Mouse (Mus musculus) lung, embryonic 16.5 days (tissue): Measurements from ENCODE around the gene Nfyc. TPM values are rescaled to one million over a fixed set of nuclear protein-coding genes. Genes with fewer than 3 reads are reported as not detected.

Experiments used
- ATAC-seq: fragments of 200-750 bp; cut with Nextera tagmentation; 2 replicates; pipeline ENCODE4 v1.8.0; 2017; ENCODE audit warnings: low read depth, mild to moderate bottlenecking, moderate library complexity
- H3K27ac ChIP-seq: fragments of 300-500 bp; sonication (generic); 2 replicates; pipeline ENCODE4 v1.5.1; 2014; ENCODE audit warnings: mild to moderate bottlenecking, control low read depth, low read length
- H3K27me3 ChIP-seq: fragments of 300-500 bp; sonication (generic); 2 replicates; pipeline ENCODE4 v1.6.1; 2014; ENCODE audit warnings: low read depth, low read length, mixed read lengths; ENCODE audit not compliant: control insufficient read depth, insufficient read depth
- H3K36me3 ChIP-seq: fragments of 300-500 bp; sonication (generic); 2 replicates; pipeline ENCODE4 v1.6.1; 2014; ENCODE audit warnings: low read length; ENCODE audit not compliant: control insufficient read depth, insufficient read depth
- H3K4me1 ChIP-seq: fragments of 300-500 bp; sonication (generic); replicated peaks from 2 replicates; pipeline ENCODE4 v1.6.1; 2014; ENCODE audit warnings: low read length, mixed read lengths; ENCODE audit not compliant: control insufficient read depth, insufficient read depth
- H3K4me2 ChIP-seq: fragments of 300-500 bp; sonication (generic); 2 replicates; pipeline ENCODE4 v1.6.1; 2014; ENCODE audit warnings: low read depth, low read length, control low read depth
- H3K4me3 ChIP-seq: fragments of 300-500 bp; sonication (generic); 2 replicates; pipeline ENCODE4 v1.5.1; 2014; ENCODE audit warnings: mild to moderate bottlenecking, low read length, control low read depth
- H3K9ac ChIP-seq: fragments of 300-500 bp; sonication (generic); 2 replicates; pipeline ENCODE4 v1.6.1; 2014; ENCODE audit warnings: low read length, control low read depth
- H3K9me3 ChIP-seq: fragments of 300-500 bp; sonication (generic); 2 replicates; pipeline ENCODE4 v1.6.1; 2016; ENCODE audit warnings: low read length; ENCODE audit not compliant: control insufficient read depth
- WGBS: fragments of 180-500 bp; shearing (Covaris S2); extraction: QIAGEN DNeasy Blood & Tissue Kit; methylation state at CpG from one replicate; pipeline ENCODE4 v1.1.7; 2014; 5-methylcytosine and 5-hydroxymethylcytosine counted together
- polyA plus RNA-seq: library from polyadenylated mRNA; unstranded; fragments of >200 nt; fragmentation: Nextera tagmentation; extraction: Ambion mirVana; gene quantifications from 2 replicates; pipeline ENCODE4 v1.2.1, GENCODE M21; 2015

Gene Nfyc
- polyA plus RNA-seq, 1 experiment from 2014 or later = 96.5 TPM

DNA sequence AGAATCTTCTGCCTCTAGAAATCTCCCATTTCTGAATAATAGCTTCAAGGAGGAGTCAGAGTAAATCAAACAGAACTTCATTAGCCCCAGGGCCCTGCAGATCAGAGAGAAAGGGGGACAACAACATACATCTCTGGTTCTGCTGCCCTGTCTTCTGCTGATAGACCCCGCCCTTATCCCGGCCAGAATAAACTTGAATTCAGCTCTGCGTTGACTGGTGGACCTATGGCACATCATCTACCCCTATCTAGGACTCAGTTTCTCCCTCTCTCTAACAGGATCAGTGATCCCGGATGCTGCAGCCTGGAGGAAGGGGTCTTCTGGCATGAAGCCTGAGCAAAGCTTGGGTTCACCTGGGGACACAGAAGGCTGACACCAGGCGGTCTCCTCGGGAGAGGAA, 100.8 kb downstream of the Nfyc start:
- H3K36me3 ChIP-seq = no peaks in the 10 kb centered on the region
- peak overlapping the region; percentile 29; the same call in 1 of the 2 replicates for H3K9ac ChIP-seq
- peak overlapping the region; percentile 62 for H3K4me3 ChIP-seq
- H3K27me3 ChIP-seq = 0 out of 2 replicates have a peak, but pooled peaks cover 2% of the 10 kb centered on the region
- H3K27ac ChIP-seq = no peak overlapping the region
- H3K4me2 ChIP-seq = peak overlapping the region; percentile 96
- WGBS = 22% methylated on average over 6 of the region's 6 CpGs
- no peaks in the 10 kb centered on the region for H3K9me3 ChIP-seq
- ATAC-seq = no peak; the same call in 1 of the 2 replicates
- H3K4me1 ChIP-seq = peaks cover 17% of the 10 kb centered on the region

GRCm38 (mm10) chr4:120730146-120730545, 101.2 kb downstream of the Nfyc start:
- no peak overlapping the region for H3K4me2 ChIP-seq
- no peaks in the 10 kb centered on the region for H3K9me3 ChIP-seq
- no peaks in the 10 kb centered on the region for H3K36me3 ChIP-seq
- no peak overlapping the region for H3K9ac ChIP-seq
- WGBS = 30% methylated on average over 6 of the region's 6 CpGs
- H3K4me1 ChIP-seq = peaks cover 17% of the 10 kb centered on the region
- no peak overlapping the region for H3K27ac ChIP-seq
- ATAC-seq = no peak
- 0 out of 2 replicates have a peak, but pooled peaks cover 2% of the 10 kb centered on the region for H3K27me3 ChIP-seq
- no peak overlapping the region for H3K4me3 ChIP-seq

GRCm38 (mm10) chr4:120729441-120729840, 101.9 kb downstream of the Nfyc start:
- H3K27me3 ChIP-seq = 0 out of 2 replicates have a peak, but pooled peaks cover 2% of the 10 kb centered on the region

DNA sequence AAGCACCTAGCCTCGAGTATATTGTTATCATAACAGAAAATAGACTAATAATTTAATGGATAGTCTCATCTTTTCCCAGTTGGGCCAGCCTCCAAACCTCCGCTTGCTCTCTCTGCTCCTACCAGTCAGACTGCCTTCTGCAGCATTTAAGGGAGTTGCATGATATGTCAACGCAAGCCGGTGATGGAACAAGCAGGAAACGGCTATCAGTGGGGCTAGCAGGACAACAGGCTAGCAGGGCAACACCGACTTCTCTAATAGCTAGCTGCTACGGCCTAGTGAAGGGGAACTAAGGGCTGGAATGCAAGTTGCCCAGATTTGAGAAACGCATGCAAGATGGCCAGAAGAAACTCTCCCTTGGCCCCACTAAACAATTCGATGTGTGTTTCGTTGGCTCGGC, 103.5 kb downstream of the Nfyc start:
- H3K4me1 ChIP-seq = peaks cover 17% of the 10 kb centered on the region
- H3K36me3 ChIP-seq = no peaks in the 10 kb centered on the region
- H3K27ac ChIP-seq = no peak overlapping the region
- H3K27me3 ChIP-seq = 0 out of 2 replicates have a peak, but pooled peaks cover 2% of the 10 kb centered on the region
- ATAC-seq = no peak
- H3K4me3 ChIP-seq = no peak overlapping the region
- H3K9ac ChIP-seq = no peak overlapping the region
- no peaks in the 10 kb centered on the region for H3K9me3 ChIP-seq
- 71% methylated on average over 11 of the region's 11 CpGs for WGBS
- no peak overlapping the region for H3K4me2 ChIP-seq

More at GRCm38 (mm10) chr4:120729441-120729840, 101.9 kb downstream of the Nfyc start:
- H3K4me2 ChIP-seq = no peak overlapping the region
- no peaks in the 10 kb centered on the region for H3K9me3 ChIP-seq
- H3K4me1 ChIP-seq = peaks cover 17% of the 10 kb centered on the region
- no peak overlapping the region for H3K9ac ChIP-seq
- ATAC-seq = no peak
- no peak overlapping the region for H3K4me3 ChIP-seq
- H3K36me3 ChIP-seq = no peaks in the 10 kb centered on the region
- no peak overlapping the region for H3K27ac ChIP-seq
- 41% methylated on average over 6 of the region's 6 CpGs for WGBS

- no peak overlapping the region for H3K9ac ChIP-seq
- H3K27ac ChIP-seq = no peak overlapping the region
- no peaks in the 10 kb centered on the region for H3K36me3 ChIP-seq
- peaks cover 11% of the 10 kb centered on the region for H3K4me1 ChIP-seq
- H3K27me3 ChIP-seq = no peaks in the 10 kb centered on the region
- WGBS = 45% methylated on average over 4 of the region's 4 CpGs
- peak; percentile 19; the same call in 1 of the 2 replicates for ATAC-seq
- H3K4me2 ChIP-seq = no peak overlapping the region
- H3K4me3 ChIP-seq = no peak overlapping the region
- H3K9me3 ChIP-seq = no peaks in the 10 kb centered on the region
Observed at GRCm38 (mm10) chr4:120726174-120726573, 105.2 kb downstream of the Nfyc start.

- ATAC-seq = no peak
- Histone ChIP-seq H3K4me3 (no peak overlapping the region), H3K9me3 (no peaks in the 10 kb centered on the region), H3K27me3 (no peaks in the 10 kb centered on the region), H3K4me2 (no peak overlapping the region), H3K27ac (no peak overlapping the region), H3K9ac (no peak overlapping the region), H3K4me1 (peaks cover 6% of the 10 kb centered on the region), H3K36me3 (no peaks in the 10 kb centered on the region)
- 51% methylated on average over 5 of the region's 5 CpGs for WGBS
Observed at GRCm38 (mm10) chr4:120725516-120726090, 105.8 kb downstream of the Nfyc start.

- WGBS = 59% methylated on average over 2 of the region's 2 CpGs
- no peak overlapping the region for H3K4me2 ChIP-seq
- H3K4me1 ChIP-seq = peaks cover 3% of the 10 kb centered on the region; the same call in 1 of the 2 replicates
- peaks cover 4% of the 10 kb centered on the region; the same call in 1 of the 2 replicates for H3K27me3 ChIP-seq
- ATAC-seq = no peak
- H3K9me3 ChIP-seq = no peaks in the 10 kb centered on the region
- H3K36me3 ChIP-seq = no peaks in the 10 kb centered on the region
- H3K27ac ChIP-seq = no peak overlapping the region
- H3K4me3 ChIP-seq = no peak overlapping the region
- no peak overlapping the region for H3K9ac ChIP-seq
Observed at GRCm38 (mm10) chr4:120721574-120721973, 109.8 kb downstream of the Nfyc start.

DNA sequence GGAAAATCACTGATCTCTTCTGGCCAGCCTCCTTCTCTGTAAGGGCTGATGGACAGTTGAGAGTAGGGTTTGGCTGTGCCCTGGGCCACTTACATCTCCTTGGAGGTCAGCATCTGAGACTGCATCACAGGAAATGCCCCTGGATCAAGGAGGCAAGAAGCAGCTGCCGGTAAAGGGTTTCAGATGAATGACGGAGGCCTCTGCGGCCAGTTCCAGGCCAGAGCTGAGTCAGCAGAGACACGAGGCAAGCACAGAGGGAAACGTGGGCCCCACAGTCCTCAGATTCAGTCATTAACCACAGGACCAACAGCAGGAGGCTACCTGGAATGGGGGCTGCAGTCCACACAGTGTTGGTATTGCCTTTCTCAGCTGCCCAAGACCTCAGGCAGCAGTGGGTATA, 112.2 kb downstream of the Nfyc start:
- 31% methylated on average over 5 of the region's 5 CpGs for WGBS
- ATAC-seq = no peak
- Histone ChIP-seq H3K27ac (no peak overlapping the region), H3K9me3 (no peaks in the 10 kb centered on the region), H3K4me2 (no peak overlapping the region), H3K36me3 (no peaks in the 10 kb centered on the region), H3K4me3 (no peak overlapping the region), H3K27me3 (peaks cover 4% of the 10 kb centered on the region; the same call in 1 of the 2 replicates), H3K9ac (no peak overlapping the region), H3K4me1 (peaks cover 10% of the 10 kb centered on the region)

GRCm38 (mm10) chr4:120717591-120717990, 113.8 kb downstream of the Nfyc start:
- H3K4me1 ChIP-seq = peaks cover 10% of the 10 kb centered on the region
- no peak for ATAC-seq

More at GRCm38 (mm10) chr4:120717591-120717990, 113.8 kb downstream of the Nfyc start:
- H3K27ac ChIP-seq = no peak overlapping the region
- no peaks in the 10 kb centered on the region for H3K9me3 ChIP-seq
- no peak overlapping the region for H3K9ac ChIP-seq
- 53% methylated on average over 8 of the region's 8 CpGs for WGBS
- no peak overlapping the region for H3K4me3 ChIP-seq
- no peak overlapping the region for H3K4me2 ChIP-seq
- H3K36me3 ChIP-seq = no peaks in the 10 kb centered on the region
- H3K27me3 ChIP-seq = peaks cover 4% of the 10 kb centered on the region; the same call in 1 of the 2 replicates
